Mouse (Mus musculus) ES-E14 (cell line): ENCODE measurements around the gene Cbln3. TPM values are rescaled to one million over a fixed set of nuclear protein-coding genes. Genes with fewer than 3 reads are reported as not detected.
A peak's percentile ranks its signal among the peaks of the same experiment; 100 is the strongest.

Experiments used
- DNase-seq: peaks from one replicate; pipeline ENCODE4 v3.0.0-alpha.2; 2013; ENCODE audit warnings: low read depth, low spot score
- H3K27ac ChIP-seq: 2 replicates; pipeline ENCODE4 v1.5.1; 2012; ENCODE audit warnings: low read depth, mild to moderate bottlenecking, low read length, moderate library complexity, mixed read lengths; ENCODE audit not compliant: poor library complexity, insufficient read depth, severe bottlenecking
- H3K36me3 ChIP-seq: 2 replicates; pipeline ENCODE4 v1.6.1; 2012; ENCODE audit warnings: mild to moderate bottlenecking, low read length, moderate library complexity, mixed read lengths; ENCODE audit not compliant: control insufficient read depth, poor library complexity, insufficient read depth, severe bottlenecking
- H3K4me1 ChIP-seq, 2 experiments: fragments of 150-350 bp in 1 of 2; sonication (generic) in 1 of 2; 2 replicates each; pipeline ENCODE4 v1.6.1; 2012; ENCODE audit warnings: low read length in 2 of 2, mild to moderate bottlenecking in 1 of 2, mixed read lengths in 1 of 2; ENCODE audit not compliant: control insufficient read depth in 2 of 2, insufficient read depth in 2 of 2, poor library complexity in 1 of 2
- H3K4me3 ChIP-seq, 2 experiments: fragments of 150-350 bp in 1 of 2; sonication (generic) in 1 of 2; 2 replicates each; pipeline ENCODE4 v1.5.1; 2012; ENCODE audit warnings: low read length in 2 of 2, low read depth in 1 of 2, mild to moderate bottlenecking in 1 of 2, mixed read lengths in 1 of 2; ENCODE audit not compliant: insufficient read depth in 1 of 2, poor library complexity in 1 of 2, severe bottlenecking in 1 of 2
- H3K9ac ChIP-seq: 2 replicates; pipeline ENCODE4 v1.6.1; 2012; ENCODE audit warnings: low read depth, mild to moderate bottlenecking, low read length, mixed read lengths; ENCODE audit not compliant: poor library complexity, insufficient read depth, severe bottlenecking
- H3K9me3 ChIP-seq: fragments of 150-350 bp; sonication (generic); 2 replicates; pipeline ENCODE4 v1.6.1; 2012; ENCODE audit warnings: low read depth, mild to moderate bottlenecking, low read length; ENCODE audit not compliant: control insufficient read depth, insufficient read depth
- CHD2 ChIP-seq: IDR thresholded peaks from 2 replicates; pipeline ENCODE4 v1.6.1; 2014; ENCODE audit warnings: mild to moderate bottlenecking, low read depth, low read length, inconsistent platforms
- HCFC1 ChIP-seq: IDR thresholded peaks from 2 replicates; pipeline ENCODE4 v1.6.1; 2012; ENCODE audit warnings: low read length, inconsistent platforms, borderline replicate concordance; ENCODE audit not compliant: insufficient read depth
- MAFK ChIP-seq: IDR thresholded peaks from 2 replicates; pipeline ENCODE4 v1.6.1; 2014; ENCODE audit warnings: mild to moderate bottlenecking, low read depth, low read length, inconsistent platforms; ENCODE audit not compliant: insufficient read depth
- ZC3H11A ChIP-seq: IDR thresholded peaks from 2 replicates; pipeline ENCODE4 v1.6.1; 2012; ENCODE audit warnings: low read depth, mild to moderate bottlenecking, inconsistent platforms, low read length, borderline replicate concordance
- ZNF384 ChIP-seq: IDR thresholded peaks from 2 replicates; pipeline ENCODE4 v1.6.1; 2012; ENCODE audit warnings: low read depth, low read length, inconsistent platforms
- in situ Hi-C, 2 experiments: fragments of 600-800 bp; cut with MboI; formaldehyde crosslinking; loops; one replicate each; pipeline ENCODE4 v1.15.1; 2025; ENCODE audit warnings: low sequenced_read_pairs in 2 of 2, inconsistent platforms in 1 of 2; ENCODE audit not compliant: unreplicated experiment in 2 of 2
- total RNA-seq: library from RNA; depleted of rRNA; stranded (reverse); fragments of 300-350 nt; gene quantifications from 2 replicates; pipeline ENCODE4 v1.2.3, GENCODE M21; 2012

The Cbln3 gene
- total RNA-seq, 1 experiment, result 0.04 TPM

DNA sequence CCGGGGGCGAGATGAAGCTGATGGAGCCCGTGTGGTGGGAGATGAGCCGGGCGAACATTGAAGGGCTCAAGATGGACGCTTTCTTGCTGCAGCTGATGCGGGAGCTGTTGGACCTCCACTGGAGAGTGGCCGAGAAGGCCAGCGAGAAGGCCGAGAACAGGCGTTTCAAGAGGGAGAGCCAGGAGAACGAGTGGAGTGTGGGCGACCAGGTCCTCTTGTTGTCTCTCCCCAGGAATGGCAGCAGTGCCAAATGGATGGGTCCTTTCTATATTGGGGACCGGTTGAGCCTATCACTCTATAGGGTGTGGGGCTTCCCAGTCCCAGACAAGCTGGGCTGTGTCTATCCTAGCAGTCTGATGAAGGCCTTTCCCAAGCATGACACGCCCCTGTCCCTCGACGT is 11.6 kb downstream of the Cbln3 start:
- H3K4me3 ChIP-seq, result no peak overlapping the region
- H3K27ac ChIP-seq, result no peak overlapping the region
- H3K9me3 ChIP-seq, result no peaks in the 10 kb centered on the region
- peaks cover 20% of the 10 kb centered on the region for H3K36me3 ChIP-seq
- no peak for DNase-seq
- TF ChIP-seq ZNF384, result no peak
- no peak for TF ChIP-seq CHD2
- TF ChIP-seq ZC3H11A, result no peak
- no peak for TF ChIP-seq MAFK
- no peak for TF ChIP-seq HCFC1
- no peak overlapping the region for H3K9ac ChIP-seq
- peaks cover 0 to 13% of the 10 kb centered on the region in 2 experiments; a peak in 3 of 4 replicates for H3K4me1 ChIP-seq
- in situ Hi-C loops, result no loop called here

DNA sequence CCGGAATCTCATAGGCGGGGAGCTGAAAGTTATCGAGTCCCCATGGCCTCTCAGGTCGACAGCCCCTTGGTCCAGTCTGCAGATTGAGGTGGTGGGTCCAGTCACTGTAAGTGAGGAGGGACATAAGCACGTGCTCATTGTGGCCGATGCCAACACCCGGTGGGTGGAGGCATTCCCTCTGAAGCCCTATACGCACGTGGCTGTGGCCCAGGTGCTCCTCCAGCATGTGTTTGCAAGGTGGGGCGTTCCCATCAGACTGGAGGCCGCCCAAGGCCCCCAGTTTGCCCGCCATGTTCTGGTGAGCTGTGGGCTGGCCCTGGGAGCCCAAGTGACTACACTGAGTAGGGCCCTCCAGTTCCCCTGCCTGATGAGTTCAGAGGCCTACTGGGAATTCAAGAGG is 12.2 kb downstream of the Cbln3 start:
- TF ChIP-seq ZNF384 (no peak), CHD2 (no peak), ZC3H11A (no peak), MAFK (no peak), HCFC1 (no peak)
- peaks cover 1 to 13% of the 10 kb centered on the region in 2 experiments for H3K4me1 ChIP-seq
- peaks cover 20% of the 10 kb centered on the region for H3K36me3 ChIP-seq
- no peak for DNase-seq
- no peak overlapping the region for H3K4me3 ChIP-seq
- H3K9me3 ChIP-seq, result no peaks in the 10 kb centered on the region
- no peak overlapping the region for H3K27ac ChIP-seq
- in situ Hi-C loops, result no loop called here
- H3K9ac ChIP-seq, result no peak overlapping the region

DNA sequence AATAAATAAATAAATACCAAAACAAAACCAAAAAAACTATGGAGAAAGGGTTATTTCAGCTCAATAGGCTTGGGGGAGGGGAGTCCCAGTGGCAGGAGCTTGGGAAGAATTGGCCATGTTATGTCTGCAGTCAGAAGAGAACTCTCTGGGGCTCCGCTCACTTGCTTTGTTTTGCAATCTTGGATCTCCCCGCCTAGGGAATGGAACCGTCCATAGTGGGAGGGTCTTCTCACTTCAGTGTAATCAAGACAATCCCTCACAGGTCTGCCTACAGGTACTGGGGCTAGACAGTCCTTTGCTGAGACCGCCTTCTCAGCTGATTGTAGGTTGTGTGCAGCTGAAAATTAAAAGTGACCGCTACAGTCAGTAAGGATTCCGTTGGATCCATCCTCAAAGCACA is 14.7 kb downstream of the Cbln3 start:
- no peak overlapping the region for H3K4me3 ChIP-seq
- in situ Hi-C loops, result no loop called here
- no peak for DNase-seq
- H3K27ac ChIP-seq, result no peak overlapping the region; the same call in 1 of the 2 replicates
- H3K9me3 ChIP-seq, result no peaks in the 10 kb centered on the region
- no peak for TF ChIP-seq HCFC1
- no peak for TF ChIP-seq ZC3H11A
- no peak for TF ChIP-seq MAFK
- TF ChIP-seq CHD2, result no peak
- no peak for TF ChIP-seq ZNF384
- no peak overlapping the region for H3K9ac ChIP-seq
- peaks cover 33% of the 10 kb centered on the region for H3K36me3 ChIP-seq
- peaks cover 1 to 13% of the 10 kb centered on the region in 2 experiments for H3K4me1 ChIP-seq

DNA sequence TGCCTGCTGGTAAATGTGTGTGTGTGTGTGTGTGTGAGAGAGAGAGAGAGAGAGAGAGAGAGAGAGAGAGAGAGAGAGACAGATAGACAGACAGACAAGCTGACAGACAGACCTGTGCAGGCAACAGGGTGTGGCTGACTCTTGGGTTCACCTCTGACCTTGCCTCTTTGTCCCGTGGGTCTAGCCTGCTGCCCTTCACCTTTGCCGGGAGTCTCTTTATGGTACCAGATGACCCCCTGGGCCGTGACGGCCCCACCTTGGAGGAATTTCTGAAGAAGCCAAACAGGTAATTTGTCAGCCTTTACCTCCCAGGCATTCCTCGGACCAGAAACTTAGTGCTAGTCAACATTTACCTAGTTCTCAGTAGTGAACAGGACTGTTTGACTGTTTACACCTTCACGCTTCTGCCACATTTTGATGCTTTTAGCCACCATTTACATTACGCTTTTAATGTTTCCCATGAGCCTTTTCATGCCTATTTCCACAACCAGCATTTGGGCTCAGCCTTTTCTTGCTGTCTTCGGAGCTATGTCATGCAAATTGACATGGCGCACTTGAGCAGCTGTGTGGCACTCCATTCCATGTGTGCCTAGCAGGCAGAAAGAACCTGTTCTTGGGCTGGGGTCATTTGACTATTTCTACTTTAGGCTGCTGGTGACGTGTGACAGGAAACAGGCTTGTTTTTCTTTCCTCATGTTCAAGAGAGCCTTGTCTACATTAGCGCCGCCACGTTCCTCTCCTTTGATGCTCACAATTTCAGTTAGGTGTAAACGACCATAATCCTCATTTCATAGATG is 15.8 kb downstream of the Cbln3 start:
- H3K36me3 ChIP-seq, result peaks cover 37% of the 10 kb centered on the region
- peak overlapping the region; percentile 66 for H3K27ac ChIP-seq
- no peaks in the 10 kb centered on the region for H3K9me3 ChIP-seq
- no peak overlapping the region; a peak in 1 of 4 replicates for H3K4me3 ChIP-seq
- in situ Hi-C loops, result no loop called here
- H3K9ac ChIP-seq, result no peak overlapping the region
- no peak for DNase-seq
- no peak for TF ChIP-seq CHD2
- TF ChIP-seq ZNF384, result no peak
- no peak for TF ChIP-seq MAFK
- no peak for TF ChIP-seq ZC3H11A
- no peak for TF ChIP-seq HCFC1
- peaks cover 1 to 7% of the 10 kb centered on the region in 2 experiments; a peak in 3 of 4 replicates for H3K4me1 ChIP-seq
